ENCODE assay signal across 9 mouse cellular contexts in genomic region chr1:75244836-75245235, GRCm38 (mm10). TPM values are rescaled to one million over a fixed set of nuclear protein-coding genes. Genes with fewer than 3 reads are reported as not detected.
A peak's percentile ranks its signal among the peaks of the same experiment; 100 is the strongest.
DNase-seq lines count a peak whose midpoint lies in the region; ATAC-seq and TF ChIP-seq lines count a peak whose summit lies in the region.
"Had no signal": no experiment of that assay in that cellular context is flagged by ENCODE, and none has a peak within 500 bp of the region (broad histone marks: within the 10 kb centered on the region; RNA-seq: fewer than 3 reads in every experiment).

No protein-coding gene starts in this region.

- WGBS in hindbrain, embryonic 11.5 days: 7% methylated on average over 4 of the region's 4 CpGs
- 15% methylated on average over 4 of the region's 4 CpGs for WGBS in hindbrain, embryonic 10.5 days
- WGBS in liver, adult 2 months: 67% methylated on average over 4 of the region's 4 CpGs
- WGBS in neural tube, embryonic 12.5 days: 13% methylated on average over 4 of the region's 4 CpGs

- no peak for TF ChIP-seq RAD21 in MEL (IDR thresholded peaks at IDR 0.05; ENCODE audit: low read depth, low read length)

- peak; percentile 56 for ATAC-seq in hindbrain, embryonic 11.5 days (ENCODE audit: low FRiP score)
- peak; percentile 19; the same call in 1 of the 2 replicates for ATAC-seq in neural tube, embryonic 12.5 days (ENCODE audit: low FRiP score, low read depth)

- no peak for TF ChIP-seq POLR2A in MEL (IDR thresholded peaks at IDR 0.05; ENCODE audit: control insufficient read depth in 1 of 2, insufficient read depth in 1 of 2, low read depth in 1 of 2, low read length in 2 of 2, poor library complexity in 1 of 2)
- TF ChIP-seq POLR2A in liver, adult 2 months (IDR thresholded peaks at IDR 0.05; ENCODE audit: extremely low read depth, insufficient read depth, low read length): no peak

- no peaks in the 10 kb centered on the region for H3K9me3 ChIP-seq in hindbrain, embryonic 11.5 days (ENCODE audit: control insufficient read depth, low read length)
- no peaks in the 10 kb centered on the region for H3K9me3 ChIP-seq in hindbrain, embryonic 10.5 days
- H3K9me3 ChIP-seq in MEL (replicated peaks; ENCODE audit: insufficient read depth, low read length): no peaks in the 10 kb centered on the region
- H3K9me3 ChIP-seq in neural tube, embryonic 12.5 days: no peaks in the 10 kb centered on the region
- H3K9me3 ChIP-seq: limb, embryonic 15.5 days had no signal

- H3K4me2 ChIP-seq in hindbrain, embryonic 11.5 days (replicated peaks; ENCODE audit: low read depth, low read length): no peak overlapping the region
- no peak overlapping the region for H3K4me2 ChIP-seq in neural tube, embryonic 12.5 days (replicated peaks)
- H3K4me2 ChIP-seq: limb, embryonic 15.5 days had no signal

- H3K27me3 ChIP-seq in hindbrain, embryonic 11.5 days (ENCODE audit: control insufficient read depth, insufficient read depth, low read length): no peaks in the 10 kb centered on the region
- no peaks in the 10 kb centered on the region for H3K27me3 ChIP-seq in hindbrain, embryonic 10.5 days (ENCODE audit: insufficient read depth, poor library complexity, severe bottlenecking)
- H3K27me3 ChIP-seq in MEL (ENCODE audit: control insufficient read depth in 1 of 2, insufficient read depth in 2 of 2, low read length in 2 of 2): no peaks in the 10 kb centered on the region
- no peaks in the 10 kb centered on the region for H3K27me3 ChIP-seq in liver, adult 2 months (ENCODE audit: control insufficient read depth, insufficient read depth, low read length)
- H3K27me3 ChIP-seq in neural tube, embryonic 12.5 days (replicated peaks): no peaks in the 10 kb centered on the region
- H3K27me3 ChIP-seq: limb, embryonic 15.5 days had no signal

- TF ChIP-seq CTCF in MEL (IDR thresholded peaks at IDR 0.05 in 2 of 3, conservative IDR thresholded peaks at IDR 0.05 in 1 of 3; ENCODE audit: control insufficient read depth in 1 of 3, insufficient read depth in 1 of 3, low read depth in 2 of 3, low read length in 3 of 3, poor library complexity in 1 of 3, severe bottlenecking in 1 of 3): no peak
- no peak for TF ChIP-seq CTCF in liver, adult 2 months (IDR thresholded peaks at IDR 0.05; ENCODE audit: low read depth, low read length)

- H3K36me3 ChIP-seq in hindbrain, embryonic 11.5 days (ENCODE audit: control insufficient read depth, insufficient read depth, low read length): no peaks in the 10 kb centered on the region
- peaks cover 27% of the 10 kb centered on the region for H3K36me3 ChIP-seq in hindbrain, embryonic 10.5 days
- no peaks in the 10 kb centered on the region for H3K36me3 ChIP-seq in MEL (ENCODE audit: control insufficient read depth in 1 of 2, insufficient read depth in 2 of 2, low read length in 2 of 2)
- H3K36me3 ChIP-seq in liver, adult 2 months (ENCODE audit: control insufficient read depth, insufficient read depth, low read length): peaks cover 5% of the 10 kb centered on the region
- H3K36me3 ChIP-seq in neural tube, embryonic 12.5 days: peaks cover 30% of the 10 kb centered on the region

- TF ChIP-seq EP300 in MEL (IDR thresholded peaks at IDR 0.05; ENCODE audit: low read depth in 1 of 2, low read length in 2 of 2): no peak

- DNase-seq in hindbrain, embryonic 11.5 days (ENCODE audit: low spot score): peak; percentile 58
- DNase-seq in hindbrain, embryonic 10.5 days (ENCODE audit: low spot score): no peak
- DNase-seq in MEL (ENCODE audit: low read depth, low spot score): peak; percentile 72
- peak; percentile 37 for DNase-seq in embryo, embryonic 11.5 days (ENCODE audit: low read depth, low spot score)
- peak; percentile 57 for DNase-seq in induced T-regulatory cell, adult 2 months (ENCODE audit: low read depth)
- peak; percentile 51 for DNase-seq in liver, adult 2 months (ENCODE audit: extremely low read depth, low read depth, low spot score)
- DNase-seq in spleen, postnatal 36 days (ENCODE audit: low spot score in 2 of 2): no peak

- no peaks in the 10 kb centered on the region for H3K4me1 ChIP-seq in hindbrain, embryonic 11.5 days (replicated peaks; ENCODE audit: control insufficient read depth, insufficient read depth, low read length)
- H3K4me1 ChIP-seq in hindbrain, embryonic 10.5 days (replicated peaks): peaks cover 29% of the 10 kb centered on the region
- H3K4me1 ChIP-seq in MEL (ENCODE audit: control insufficient read depth in 1 of 2, insufficient read depth in 2 of 2, low read length in 2 of 2): no peaks in the 10 kb centered on the region
- H3K4me1 ChIP-seq in liver, adult 2 months (ENCODE audit: control insufficient read depth, insufficient read depth, low read length): no peaks in the 10 kb centered on the region
- 0 out of 2 replicates have a peak, but pooled peaks cover 7% of the 10 kb centered on the region for H3K4me1 ChIP-seq in neural tube, embryonic 12.5 days

- no peak overlapping the region for H3K27ac ChIP-seq in hindbrain, embryonic 11.5 days (ENCODE audit: low read depth, low read length)
- H3K27ac ChIP-seq in hindbrain, embryonic 10.5 days: no peak overlapping the region
- H3K27ac ChIP-seq in MEL (ENCODE audit: control insufficient read depth, low read depth, low read length): no peak overlapping the region
- no peak overlapping the region for H3K27ac ChIP-seq in liver, adult 2 months (replicated peaks; ENCODE audit: insufficient read depth, low read depth, low read length)
- H3K27ac ChIP-seq in neural tube, embryonic 12.5 days: no peak overlapping the region
- H3K27ac ChIP-seq: limb, embryonic 15.5 days had no signal

- H3K4me3 ChIP-seq in hindbrain, embryonic 11.5 days (ENCODE audit: low read depth, low read length): no peak overlapping the region
- H3K4me3 ChIP-seq in hindbrain, embryonic 10.5 days: no peak overlapping the region
- no peak overlapping the region for H3K4me3 ChIP-seq in MEL (ENCODE audit: control insufficient read depth in 1 of 2, insufficient read depth in 1 of 2, low read depth in 2 of 2, low read length in 2 of 2)
- no peak overlapping the region for H3K4me3 ChIP-seq in liver, adult 2 months (ENCODE audit: insufficient read depth, low read depth, low read length)
- no peak overlapping the region for H3K4me3 ChIP-seq in neural tube, embryonic 12.5 days
- H3K4me3 ChIP-seq: limb, embryonic 15.5 days had no signal

- no peak overlapping the region for H3K9ac ChIP-seq in hindbrain, embryonic 11.5 days (ENCODE audit: low read depth, low read length)
- no peak overlapping the region for H3K9ac ChIP-seq in MEL (ENCODE audit: control insufficient read depth, low read depth, low read length, poor library complexity, severe bottlenecking)
- H3K9ac ChIP-seq in liver, adult 2 months (ENCODE audit: low read depth, low read length): no peak overlapping the region
- H3K9ac ChIP-seq in neural tube, embryonic 12.5 days: no peak overlapping the region
- H3K9ac ChIP-seq: limb, embryonic 15.5 days had no signal

- no peaks in the 10 kb centered on the region for H3K79me2 ChIP-seq in MEL (ENCODE audit: control insufficient read depth, insufficient read depth, low read length, poor library complexity)
- H3K79me2 ChIP-seq in liver, adult 2 months (ENCODE audit: control insufficient read depth, insufficient read depth, low read length): no peaks in the 10 kb centered on the region

RNA-seq across cellular contexts. Expression of gene Dnajb2, which starts 8.6 kb away (rescaled TPM):
- 17.8 and 21.4 TPM in 2 replicates for polyA plus RNA-seq in hindbrain, embryonic 11.5 days (2014; fragmentation: Nextera tagmentation; extraction: Ambion mirVana)
- 28.9 and 37.5 TPM in 2 replicates for polyA plus RNA-seq in hindbrain, embryonic 10.5 days (2016; fragmentation: Nextera tagmentation; extraction: Ambion mirVana)
- total RNA-seq in MEL (2012; rRNA removed): 10.3 and 12.9 TPM in 2 replicates
- polyA plus RNA-seq in MEL (2012; ENCODE audit: insufficient read depth in 1 of 2, insufficient read length in 2 of 2, low read depth in 1 of 2, low replicate concordance in 2 of 2, missing spikeins in 1 of 2): 10 to 100 TPM in 1 of 2 experiments, not detected in 1; 18.9 TPM
- total RNA-seq in liver, adult 2 months (2014; rRNA removed): 25.4 and 30.3 TPM in 2 replicates
- 55.9 and 60.4 TPM in 2 replicates for polyA plus RNA-seq in liver, adult 2 months (2012; rRNA removed)
- 49.6 and 54.9 TPM in 2 replicates for polyA plus RNA-seq in neural tube, embryonic 12.5 days (2016; fragmentation: Nextera tagmentation; extraction: Ambion mirVana)

RNA-seq across cellular contexts. Expression of gene A630095N17Rik, which starts 12.9 kb away (rescaled TPM):
- polyA plus RNA-seq in hindbrain, embryonic 11.5 days (2014; fragmentation: Nextera tagmentation; extraction: Ambion mirVana): not detected in 2 replicates
- not detected in 2 replicates for polyA plus RNA-seq in hindbrain, embryonic 10.5 days (2016; fragmentation: Nextera tagmentation; extraction: Ambion mirVana)
- 0.46 and 0.58 TPM in 2 replicates for total RNA-seq in MEL (2012; rRNA removed)
- under 1 TPM in 1 of 2 experiments, not detected in 1; 0.82 TPM for polyA plus RNA-seq in MEL (2012; ENCODE audit: insufficient read depth in 1 of 2, insufficient read length in 2 of 2, low read depth in 1 of 2, low replicate concordance in 2 of 2, missing spikeins in 1 of 2)
- not detected in 2 replicates for total RNA-seq in liver, adult 2 months (2014; rRNA removed)
- polyA plus RNA-seq in liver, adult 2 months (2012; rRNA removed): not detected in 2 replicates
- not detected in 2 replicates for polyA plus RNA-seq in neural tube, embryonic 12.5 days (2016; fragmentation: Nextera tagmentation; extraction: Ambion mirVana)
- polyA plus RNA-seq: limb, embryonic 15.5 days had no signal

RNA-seq across cellular contexts. Expression of gene Ptprn, which starts 19.5 kb away (rescaled TPM):
- 3.5 and 6.0 TPM in 2 replicates for polyA plus RNA-seq in hindbrain, embryonic 11.5 days (2014; fragmentation: Nextera tagmentation; extraction: Ambion mirVana)
- polyA plus RNA-seq in hindbrain, embryonic 10.5 days (2016; fragmentation: Nextera tagmentation; extraction: Ambion mirVana): 3.9 and 7.9 TPM in 2 replicates
- total RNA-seq in MEL (2012; rRNA removed): not detected in 2 replicates
- polyA plus RNA-seq in MEL (2012; ENCODE audit: insufficient read depth in 1 of 2, insufficient read length in 2 of 2, low read depth in 1 of 2, low replicate concordance in 2 of 2, missing spikeins in 1 of 2): under 1 TPM in 1 of 2 experiments, not detected in 1; 0.13 TPM
- under 0.01 and 0.13 TPM in 2 replicates for total RNA-seq in liver, adult 2 months (2014; rRNA removed)
- polyA plus RNA-seq in liver, adult 2 months (2012; rRNA removed): not detected in 2 replicates
- polyA plus RNA-seq in neural tube, embryonic 12.5 days (2016; fragmentation: Nextera tagmentation; extraction: Ambion mirVana): 13.8 and 15.0 TPM in 2 replicates

RNA-seq across cellular contexts. Expression of gene Tuba4a, which starts 25.2 kb away (rescaled TPM):
- polyA plus RNA-seq in hindbrain, embryonic 11.5 days (2014; fragmentation: Nextera tagmentation; extraction: Ambion mirVana): 10.7 and 12.4 TPM in 2 replicates
- polyA plus RNA-seq in hindbrain, embryonic 10.5 days (2016; fragmentation: Nextera tagmentation; extraction: Ambion mirVana): 10.8 and 19.4 TPM in 2 replicates
- total RNA-seq in MEL (2012; rRNA removed): 385 and 396 TPM in 2 replicates
- polyA plus RNA-seq in MEL (2012; ENCODE audit: insufficient read depth in 1 of 2, insufficient read length in 2 of 2, low read depth in 1 of 2, low replicate concordance in 2 of 2, missing spikeins in 1 of 2): 100 to 1,000 TPM in 1 of 2 experiments, not detected in 1; 439 TPM
- total RNA-seq in liver, adult 2 months (2014; rRNA removed): 80.9 and 117 TPM in 2 replicates
- 242 and 267 TPM in 2 replicates for polyA plus RNA-seq in liver, adult 2 months (2012; rRNA removed)
- 9.4 and 11.9 TPM in 2 replicates for polyA plus RNA-seq in neural tube, embryonic 12.5 days (2016; fragmentation: Nextera tagmentation; extraction: Ambion mirVana)

RNA-seq across cellular contexts. Expression of gene Resp18, which starts 33.4 kb away (rescaled TPM):
- 32.3 and 35.7 TPM in 2 replicates for polyA plus RNA-seq in hindbrain, embryonic 11.5 days (2014; fragmentation: Nextera tagmentation; extraction: Ambion mirVana)
- polyA plus RNA-seq in hindbrain, embryonic 10.5 days (2016; fragmentation: Nextera tagmentation; extraction: Ambion mirVana): 7.5 and 22.3 TPM in 2 replicates
- not detected in 2 replicates for total RNA-seq in MEL (2012; rRNA removed)
- polyA plus RNA-seq in MEL (2012; ENCODE audit: insufficient read depth in 1 of 2, insufficient read length in 2 of 2, low read depth in 1 of 2, low replicate concordance in 2 of 2, missing spikeins in 1 of 2): not detected
- 0.28 and 1.5 TPM in 2 replicates for total RNA-seq in liver, adult 2 months (2014; rRNA removed)
- polyA plus RNA-seq in liver, adult 2 months (2012; rRNA removed): not detected in 2 replicates
- polyA plus RNA-seq in neural tube, embryonic 12.5 days (2016; fragmentation: Nextera tagmentation; extraction: Ambion mirVana): 61.9 and 69.5 TPM in 2 replicates

Comparison
In these comparisons a context has a peak if more than half of its experiments do, and no peak if none do; other contexts are left out.
1. DNase-seq: peak in hindbrain, embryonic 11.5 days (single experiment), MEL (single experiment), embryo, embryonic 11.5 days (single experiment), induced T-regulatory cell, adult 2 months (single experiment) and liver, adult 2 months (single experiment); none in hindbrain, embryonic 10.5 days (single experiment) and spleen, postnatal 36 days (0 of 2).